Mouse (Mus musculus) spleen, adult 2 months (tissue): Measurements from ENCODE around the gene Deaf1. TPM values are rescaled to one million over a fixed set of nuclear protein-coding genes. Genes with fewer than 3 reads are reported as not detected.

ENCODE experiments used
- DNase-seq, 2 experiments: peaks; one replicate each; pipeline versions ENCODE4 v3.0.0 to v3.0.0-alpha.2; 2012 to 2021; ENCODE audit warnings: low spot score in 2 of 2, low read depth in 1 of 2
- H3K27ac ChIP-seq: fragments of 200-500 bp; 2 replicates; pipeline ENCODE4 v1.5.1; 2012; ENCODE audit warnings: low read length, inconsistent platforms; ENCODE audit not compliant: insufficient read depth
- H3K27me3 ChIP-seq: fragments of 200-500 bp; 2 replicates; pipeline ENCODE4 v1.6.1; 2012; ENCODE audit warnings: mild to moderate bottlenecking, moderate library complexity, low read length, inconsistent platforms; ENCODE audit not compliant: control insufficient read depth, insufficient read depth
- H3K36me3 ChIP-seq: fragments of 200-500 bp; 2 replicates; pipeline ENCODE4 v1.6.1; 2012; ENCODE audit warnings: mild to moderate bottlenecking, low read length, inconsistent platforms; ENCODE audit not compliant: control insufficient read depth, insufficient read depth
- H3K4me1 ChIP-seq: fragments of 200-500 bp; 2 replicates; pipeline ENCODE4 v1.6.1; 2011; ENCODE audit warnings: inconsistent platforms; ENCODE audit not compliant: control insufficient read depth, insufficient read depth, insufficient read length
- H3K4me3 ChIP-seq: fragments of 200-500 bp; 2 replicates; pipeline ENCODE4 v1.5.1; 2011; ENCODE audit warnings: mild to moderate bottlenecking, inconsistent platforms; ENCODE audit not compliant: insufficient read depth, insufficient read length; ENCODE audit errors: extremely low read depth
- CTCF ChIP-seq: fragments of 200-500 bp; IDR thresholded peaks from 2 replicates; pipeline ENCODE4 v1.5.1; 2011; ENCODE audit warnings: mild to moderate bottlenecking, inconsistent platforms; ENCODE audit not compliant: insufficient read depth, insufficient read length, insufficient replicate concordance; ENCODE audit errors: extremely low read depth
- POLR2A ChIP-seq: fragments of 200-500 bp; IDR thresholded peaks from 2 replicates; pipeline ENCODE4 v1.6.1; 2011; ENCODE audit warnings: low read depth, low read length, inconsistent platforms
- WGBS: fragments of 180-500 bp; shearing (Covaris S2); methylation state at CpG from one replicate; pipeline ENCODE4 v1.1.7; 2018; 5-methylcytosine and 5-hydroxymethylcytosine counted together
- polyA plus RNA-seq: library from polyadenylated mRNA; depleted of rRNA; stranded (reverse); fragments of >200 nt; gene quantifications from 2 replicates; pipeline ENCODE4 v1.2.3, GENCODE M21; 2012

The Deaf1 gene
- polyA plus RNA-seq, 1 experiment = 15.3 TPM

- Histone ChIP-seq H3K4me1 (peaks cover 7% of the 10 kb centered on the region), H3K27me3 (peaks cover 5% of the 10 kb centered on the region), H3K27ac (no peak overlapping the region), H3K36me3 (peaks cover 11% of the 10 kb centered on the region), H3K4me3 (no peak overlapping the region)
- TF ChIP-seq CTCF (no peak), POLR2A (no peak)
- WGBS = 94% methylated on average over 8 of the region's 8 CpGs
- no peak for DNase-seq
These were observed 28.3 kb downstream of the Deaf1 start for GRCm38 (mm10) chr7:141299175-141299574.

- Histone ChIP-seq H3K27ac (no peak overlapping the region), H3K36me3 (peaks cover 7% of the 10 kb centered on the region), H3K27me3 (peaks cover 11% of the 10 kb centered on the region), H3K4me3 (no peak overlapping the region), H3K4me1 (peaks cover 10% of the 10 kb centered on the region)
- WGBS = 84% methylated on average over 3 of the region's 3 CpGs
- DNase-seq = no peak
- TF ChIP-seq POLR2A (no peak), CTCF (no peak)
These were observed 29.4 kb downstream of the Deaf1 start for GRCm38 (mm10) chr7:141297926-141298650.

GRCm38 (mm10) chr7:141294479-141294878 lies 33.0 kb downstream of the Deaf1 start:
- H3K27ac ChIP-seq = no peak overlapping the region
- peaks cover 22% of the 10 kb centered on the region for H3K27me3 ChIP-seq
- 6% methylated on average over 22 of the region's 22 CpGs for WGBS
- peak overlapping the region; percentile 15; the same call in 1 of the 2 replicates for H3K4me3 ChIP-seq
- peaks cover 13% of the 10 kb centered on the region for H3K4me1 ChIP-seq
- no peak for DNase-seq
- H3K36me3 ChIP-seq = peaks cover 1% of the 10 kb centered on the region; the same call in 1 of the 2 replicates
- TF ChIP-seq CTCF (no peak), POLR2A (no peak)

GRCm38 (mm10) chr7:141293852-141294471 lies 33.5 kb downstream of the Deaf1 start:
- Histone ChIP-seq H3K27me3 (peaks cover 22% of the 10 kb centered on the region), H3K27ac (no peak overlapping the region), H3K4me3 (peak overlapping the region; percentile 15; the same call in 1 of the 2 replicates), H3K4me1 (peaks cover 13% of the 10 kb centered on the region), H3K36me3 (peaks cover 1% of the 10 kb centered on the region; the same call in 1 of the 2 replicates)
- whole genome bisulfite sequencing = under 1% methylated on average over 52 of the region's 53 CpGs
- no peak for DNase-seq
- TF ChIP-seq POLR2A = no peak
- TF ChIP-seq CTCF = no peak

- no peak overlapping the region for H3K4me3 ChIP-seq
- DNase-seq = no peak
- H3K27me3 ChIP-seq = peaks cover 22% of the 10 kb centered on the region
- no peak for TF ChIP-seq POLR2A
- TF ChIP-seq CTCF = no peak
- WGBS = 63% methylated on average over 15 of the region's 15 CpGs
- H3K36me3 ChIP-seq = peaks cover 1% of the 10 kb centered on the region; the same call in 1 of the 2 replicates
- no peak overlapping the region for H3K27ac ChIP-seq
- H3K4me1 ChIP-seq = peaks cover 13% of the 10 kb centered on the region
These were observed 34.7 kb downstream of the Deaf1 start for GRCm38 (mm10) chr7:141292583-141293388.

GRCm38 (mm10) chr7:141291921-141292582 lies 35.4 kb downstream of the Deaf1 start, which contains the start of gene Drd4:
Gene Drd4 (plus strand): TSS chr7:141292006.
- 7% methylated on average over 45 of the region's 46 CpGs for WGBS
- DNase-seq = no peak
- no peaks in the 10 kb centered on the region for H3K36me3 ChIP-seq
- peaks cover 22% of the 10 kb centered on the region for H3K27me3 ChIP-seq
- no peak within 1 kb of the TSS for H3K27ac ChIP-seq
- no peak within 1 kb of the TSS for H3K4me3 ChIP-seq
- peaks cover 13% of the 10 kb centered on the region for H3K4me1 ChIP-seq
- TF ChIP-seq POLR2A = no peak
- TF ChIP-seq CTCF = no peak
